Mouse (Mus musculus) A20 (cell line): ENCODE data around the gene Gm43738.

Experiments
- DNase-seq: peaks from one replicate; pipeline ENCODE4 v3.0.0-alpha.2; 2011; ENCODE audit warnings: low read depth, low spot score

Gene Gm43738

GRCm38 (mm10) chr3:89100811-89101210 is at the start of gene Gm43738:
TSS of gene Gm43738 (minus strand) at chr3:89101099.
- DNase-seq, result peak; percentile 27

GRCm38 (mm10) chr3:89148567-89148966 is 47.7 kb upstream of the Gm43738 start:
- no peak for DNase-seq

GRCm38 (mm10) chr3:89147979-89148311 is 47.0 kb upstream of the Gm43738 start:
- no peak for DNase-seq

- no peak for DNase-seq
Measured at GRCm38 (mm10) chr3:89147101-89147978, 46.4 kb upstream of the Gm43738 start.

- DNase-seq, result no peak
Measured at GRCm38 (mm10) chr3:89145566-89145965, 44.7 kb upstream of the Gm43738 start.

- DNase-seq, result no peak
Measured at GRCm38 (mm10) chr3:89144821-89145220, 43.9 kb upstream of the Gm43738 start.

GRCm38 (mm10) chr3:89136365-89136764 is 35.5 kb upstream of the Gm43738 start:
- no peak for DNase-seq

GRCm38 (mm10) chr3:89135958-89136357 is 35.1 kb upstream of the Gm43738 start, which contains the start of gene Pklr:
TSS of gene Pklr (plus strand) at chr3:89136142.
- no peak for DNase-seq

GRCm38 (mm10) chr3:89133752-89134151 is 32.9 kb upstream of the Gm43738 start:
- DNase-seq, result no peak

GRCm38 (mm10) chr3:89133063-89133450 is 32.2 kb upstream of the Gm43738 start:
- DNase-seq, result no peak

- DNase-seq, result no peak
Measured at GRCm38 (mm10) chr3:89132285-89133062, 31.6 kb upstream of the Gm43738 start.

GRCm38 (mm10) chr3:89131816-89132215 is 30.9 kb upstream of the Gm43738 start:
- DNase-seq, result no peak

GRCm38 (mm10) chr3:89129908-89130307 is 29.0 kb upstream of the Gm43738 start:
- DNase-seq, result no peak

GRCm38 (mm10) chr3:89125981-89126380 is 25.1 kb upstream of the Gm43738 start:
- DNase-seq, result no peak

GRCm38 (mm10) chr3:89124241-89124640 is 23.3 kb upstream of the Gm43738 start:
- no peak for DNase-seq

GRCm38 (mm10) chr3:89123313-89123712 is 22.4 kb upstream of the Gm43738 start:
- DNase-seq, result no peak

GRCm38 (mm10) chr3:89115522-89115921 is 14.6 kb upstream of the Gm43738 start:
- DNase-seq, result peak; percentile 60

GRCm38 (mm10) chr3:89113058-89113457 is 12.2 kb upstream of the Gm43738 start:
- no peak for DNase-seq

- no peak for DNase-seq
Measured at GRCm38 (mm10) chr3:89108146-89108545, 7.2 kb upstream of the Gm43738 start.

GRCm38 (mm10) chr3:89107545-89107944 is 6.6 kb upstream of the Gm43738 start:
- DNase-seq, result no peak

GRCm38 (mm10) chr3:89106881-89107280 is 6.0 kb upstream of the Gm43738 start:
- DNase-seq, result no peak

- peak; percentile 67 for DNase-seq
Measured at GRCm38 (mm10) chr3:89103291-89103595, 2.3 kb upstream of the Gm43738 start.
